Mouse (Mus musculus): ENCODE results near the gene Klhl29. TPM values are rescaled to one million over a fixed set of nuclear protein-coding genes. Genes with fewer than 3 reads are reported as not detected.
A peak's percentile ranks its signal among the peaks of the same experiment; 100 is the strongest.

Gene Klhl29
- total RNA-seq, 2 experiments from 2014 or later: 2.1 to 3.3 TPM

- peak in 1 of 2 experiments; percentile 17 for DNase-seq
- intact Hi-C loops (cut with DNase I): no loop called here
These were observed 287.5 kb downstream of the Klhl29 start for GRCm38 (mm10) chr12:5087787-5088519.

- intact Hi-C loops (cut with DNase I): no loop called here
- no peak for DNase-seq
These were observed 290.8 kb downstream of the Klhl29 start for GRCm38 (mm10) chr12:5084714-5085113.

- DNase-seq: no peak
- intact Hi-C loops (cut with DNase I): no loop called here
These were observed 294.0 kb downstream of the Klhl29 start for GRCm38 (mm10) chr12:5081480-5081879.

DNA sequence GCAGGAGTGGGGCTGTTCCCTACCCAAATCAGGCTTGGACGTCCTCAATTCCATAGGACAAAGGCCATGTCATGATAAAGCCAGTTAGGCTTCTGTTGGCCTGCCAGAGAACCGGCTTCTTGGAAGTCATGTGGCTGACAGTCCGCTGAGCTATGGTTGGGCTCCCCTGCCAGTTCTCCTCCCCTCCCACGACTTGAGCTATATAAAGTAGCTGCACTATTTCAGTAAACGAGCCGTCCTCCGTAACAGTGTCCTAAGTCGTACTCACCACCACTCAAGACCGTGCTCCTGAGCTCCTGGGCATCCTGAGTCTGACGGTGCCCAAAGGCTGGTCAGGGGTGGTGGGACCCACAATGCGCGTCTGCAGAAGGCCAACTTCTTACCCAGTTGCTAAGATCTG lies 302.3 kb downstream of the Klhl29 start:
- intact Hi-C loops (cut with DNase I): no loop called here
- no peak for DNase-seq

GRCm38 (mm10) chr12:5070131-5070530 lies 305.4 kb downstream of the Klhl29 start:
- intact Hi-C loops (cut with DNase I): no loop called here
- DNase-seq: no peak

- intact Hi-C loops (cut with DNase I): no loop called here
- DNase-seq: no peak
These were observed 307.9 kb downstream of the Klhl29 start for GRCm38 (mm10) chr12:5067590-5067989.

- no peak for DNase-seq
- intact Hi-C loops (cut with DNase I): no loop called here
These were observed 327.4 kb downstream of the Klhl29 start for GRCm38 (mm10) chr12:5048104-5048503.

DNA sequence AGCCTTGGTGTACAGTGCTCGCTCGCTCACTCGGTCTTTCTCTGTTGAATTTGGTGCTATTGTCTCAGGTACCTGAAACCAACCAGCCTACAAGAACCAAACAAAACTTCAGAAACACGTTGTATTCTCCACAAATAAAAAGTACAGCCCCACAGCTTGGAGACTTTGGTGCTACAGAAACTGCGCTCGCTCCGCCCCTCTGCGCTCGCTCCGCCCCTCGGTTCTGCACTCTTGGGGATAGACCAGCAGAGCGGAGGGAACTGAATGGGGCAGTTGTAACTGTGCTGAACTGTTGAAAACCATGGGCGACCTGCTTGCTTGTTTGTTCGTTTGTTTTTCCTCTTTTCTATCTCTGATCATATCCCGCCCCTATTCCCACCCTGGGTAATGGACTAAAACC lies 331.3 kb downstream of the Klhl29 start:
- no peak for DNase-seq
- intact Hi-C loops (cut with DNase I): no loop called here

DNA sequence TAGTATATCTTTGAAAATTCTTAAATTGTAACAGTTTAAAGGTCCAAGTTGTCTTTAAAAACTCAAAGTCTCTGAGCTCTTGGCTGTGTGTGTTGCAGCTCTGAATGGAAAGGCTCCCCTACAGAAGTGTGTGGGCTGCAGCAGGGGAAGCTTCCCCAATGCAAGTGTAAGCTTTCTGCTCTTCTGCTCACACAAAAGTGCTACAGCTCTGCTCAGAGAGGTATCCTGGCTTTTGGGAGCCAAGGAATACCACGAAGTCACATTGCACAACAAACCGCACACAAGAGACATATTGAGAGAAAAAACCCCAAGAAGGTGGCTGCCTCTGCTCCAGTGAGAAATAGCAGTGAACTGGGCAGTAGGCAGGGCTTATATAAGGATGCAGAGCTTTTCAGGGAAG lies 337.5 kb downstream of the Klhl29 start:
- intact Hi-C loops (cut with DNase I): no loop called here
- no peak for DNase-seq

- intact Hi-C loops (cut with DNase I): no loop called here
- DNase-seq: no peak
These were observed 346.4 kb downstream of the Klhl29 start for GRCm38 (mm10) chr12:5029035-5029434.

Measured in gastrocnemius, postnatal 36 days (tissue).